Mouse (Mus musculus) C2C12 (cell line): ENCODE results near the gene Otud6a.
"Not testable (repeated sequence)": the region's sequence is repeated elsewhere in the genome, so short reads cannot be mapped to it uniquely, and the experiment has no call there.

ENCODE experiments used
- CEBPB ChIP-seq: IDR thresholded peaks from one replicate; pipeline ENCODE4 v1.6.1; 2011; ENCODE audit warnings: low read depth, mild to moderate bottlenecking, control low read depth, moderate library complexity
- CTCF ChIP-seq: IDR thresholded peaks from one replicate; pipeline ENCODE4 v1.5.1; 2011; ENCODE audit not compliant: control insufficient read depth, insufficient read depth, insufficient read length
- FOSL1 ChIP-seq: IDR thresholded peaks from one replicate; pipeline ENCODE4 v1.8.0; 2011; ENCODE audit warnings: mild to moderate bottlenecking, low read length; ENCODE audit not compliant: poor library complexity, insufficient read depth, severe bottlenecking
- MAX ChIP-seq: IDR thresholded peaks from one replicate; pipeline ENCODE4 v1.6.1; 2011; ENCODE audit warnings: mild to moderate bottlenecking, control low read depth
- MYOD1 ChIP-seq: IDR thresholded peaks from one replicate; pipeline ENCODE4 v1.6.1; 2011; ENCODE audit warnings: low read depth; ENCODE audit not compliant: control insufficient read depth, insufficient read length
- MYOG ChIP-seq: IDR thresholded peaks from one replicate; pipeline ENCODE4 v1.6.1; 2011; ENCODE audit not compliant: control insufficient read depth, insufficient read length; ENCODE audit errors: extremely low read depth
- USF1 ChIP-seq: IDR thresholded peaks from one replicate; pipeline ENCODE4 v1.6.1; 2011; ENCODE audit warnings: low read depth, mild to moderate bottlenecking, control low read depth, moderate library complexity

DNA sequence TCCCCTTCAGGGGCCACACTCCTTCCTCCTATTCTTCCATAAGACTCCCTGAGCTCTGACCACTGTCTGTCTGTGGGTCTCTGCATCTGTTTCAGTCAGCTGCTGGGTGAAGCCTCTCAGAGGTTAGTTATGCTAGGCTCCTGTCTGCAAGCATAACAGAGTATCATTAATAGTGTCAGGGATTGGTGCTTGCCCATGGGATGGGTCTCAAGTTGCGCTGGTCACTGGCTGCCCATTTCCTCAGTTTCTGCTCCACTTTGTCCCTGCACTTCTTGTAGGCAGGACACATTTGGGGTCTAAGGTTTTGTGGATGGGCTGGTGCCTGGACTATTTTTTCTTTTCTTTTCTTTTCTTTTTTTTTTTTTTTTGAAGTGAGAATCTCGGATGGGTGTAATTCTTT is 13.8 kb downstream of the Otud6a start, which contains the start of gene Awat2:
- TF ChIP-seq CTCF, CEBPB, MYOG, MYOD1, MAX, USF1, FOSL1: not testable (repeated sequence)
